Mouse (Mus musculus) hindbrain, embryonic 13.5 days (tissue): ENCODE measurements at regions not wholly inside any gene's neighbourhood (a gene's known extent, or its start where the extent isn't known, plus 50 kb on each side); places are given as distances from the start of the nearest gene placed in this dataset.

Experiments
- ATAC-seq: fragments of 200-750 bp; cut with Nextera tagmentation; 2 replicates; pipeline ENCODE4 v1.8.0; 2017; ENCODE audit warnings: moderate TSS enrichment; ENCODE audit not compliant: low FRiP score
- H3K27ac ChIP-seq: fragments of 300-500 bp; sonication (generic); 2 replicates; pipeline ENCODE4 v1.5.1; 2015; ENCODE audit warnings: inconsistent platforms, mild to moderate bottlenecking, moderate library complexity
- H3K27me3 ChIP-seq: fragments of 300-500 bp; sonication (generic); 2 replicates; pipeline ENCODE4 v1.6.1; 2015; ENCODE audit warnings: mild to moderate bottlenecking, inconsistent platforms
- H3K36me3 ChIP-seq: fragments of 300-500 bp; sonication (generic); 2 replicates; pipeline ENCODE4 v1.6.1; 2015; ENCODE audit warnings: mild to moderate bottlenecking, inconsistent platforms
- H3K4me1 ChIP-seq: fragments of 300-500 bp; sonication (generic); replicated peaks from 2 replicates; pipeline ENCODE4 v1.6.1; 2015; ENCODE audit warnings: inconsistent platforms
- H3K4me2 ChIP-seq: fragments of 300-500 bp; sonication (generic); 2 replicates; pipeline ENCODE4 v1.6.1; 2015; ENCODE audit warnings: inconsistent platforms, mild to moderate bottlenecking, moderate library complexity
- H3K4me3 ChIP-seq: fragments of 300-500 bp; sonication (generic); 2 replicates; pipeline ENCODE4 v1.5.1; 2015; ENCODE audit warnings: mild to moderate bottlenecking, inconsistent platforms
- H3K9ac ChIP-seq: fragments of 300-500 bp; sonication (generic); 2 replicates; pipeline ENCODE4 v1.6.1; 2015; ENCODE audit warnings: mild to moderate bottlenecking, inconsistent platforms
- H3K9me3 ChIP-seq: fragments of 300-500 bp; sonication (generic); 2 replicates; pipeline ENCODE4 v1.6.1; 2016; ENCODE audit warnings: inconsistent platforms
- WGBS: fragments of 180-500 bp; shearing (Covaris S2); methylation state at CpG from one replicate; pipeline ENCODE4 v1.1.7; 2015; 5-methylcytosine and 5-hydroxymethylcytosine counted together

DNA sequence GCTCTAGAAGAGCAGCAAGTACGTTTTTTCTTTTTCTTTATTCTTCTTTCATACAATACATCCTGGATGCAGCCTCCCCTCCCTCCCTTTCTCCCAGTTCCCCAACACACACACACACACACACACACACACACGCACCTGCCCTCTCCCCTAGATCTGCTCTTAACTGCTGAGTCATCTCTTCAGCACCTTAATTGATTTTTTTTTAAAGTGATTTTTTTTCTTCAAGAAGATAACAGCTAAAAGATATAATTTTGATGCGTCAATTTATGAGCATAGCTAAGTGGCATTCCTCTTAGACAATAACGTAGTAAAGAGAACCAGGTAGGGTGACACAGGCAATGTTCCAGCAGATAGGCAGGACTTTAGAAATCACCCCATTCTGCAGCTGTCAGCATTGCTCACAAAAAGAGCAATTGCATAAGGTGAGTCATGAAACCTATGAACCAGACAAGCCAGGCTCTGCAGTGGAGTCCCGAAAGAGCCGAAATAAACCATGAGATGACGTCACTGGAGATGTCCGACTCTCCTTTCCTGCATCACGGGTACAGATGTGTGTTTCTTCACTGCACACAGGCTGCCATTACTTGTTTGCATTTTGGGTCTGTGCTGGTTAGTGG, 63.9 kb upstream of the Tnrc6a start:
- 88% methylated on average over 9 of the region's 9 CpGs for WGBS
- Histone ChIP-seq H3K4me3 (no peak overlapping the region), H3K27ac (no peak overlapping the region), H3K4me1 (peaks cover 14% of the 10 kb centered on the region), H3K9me3 (no peaks in the 10 kb centered on the region), H3K4me2 (no peak overlapping the region), H3K27me3 (0 out of 2 replicates have a peak, but pooled peaks cover under 1% of the 10 kb centered on the region), H3K9ac (no peak overlapping the region), H3K36me3 (no peaks in the 10 kb centered on the region)
- no peak for ATAC-seq

DNA sequence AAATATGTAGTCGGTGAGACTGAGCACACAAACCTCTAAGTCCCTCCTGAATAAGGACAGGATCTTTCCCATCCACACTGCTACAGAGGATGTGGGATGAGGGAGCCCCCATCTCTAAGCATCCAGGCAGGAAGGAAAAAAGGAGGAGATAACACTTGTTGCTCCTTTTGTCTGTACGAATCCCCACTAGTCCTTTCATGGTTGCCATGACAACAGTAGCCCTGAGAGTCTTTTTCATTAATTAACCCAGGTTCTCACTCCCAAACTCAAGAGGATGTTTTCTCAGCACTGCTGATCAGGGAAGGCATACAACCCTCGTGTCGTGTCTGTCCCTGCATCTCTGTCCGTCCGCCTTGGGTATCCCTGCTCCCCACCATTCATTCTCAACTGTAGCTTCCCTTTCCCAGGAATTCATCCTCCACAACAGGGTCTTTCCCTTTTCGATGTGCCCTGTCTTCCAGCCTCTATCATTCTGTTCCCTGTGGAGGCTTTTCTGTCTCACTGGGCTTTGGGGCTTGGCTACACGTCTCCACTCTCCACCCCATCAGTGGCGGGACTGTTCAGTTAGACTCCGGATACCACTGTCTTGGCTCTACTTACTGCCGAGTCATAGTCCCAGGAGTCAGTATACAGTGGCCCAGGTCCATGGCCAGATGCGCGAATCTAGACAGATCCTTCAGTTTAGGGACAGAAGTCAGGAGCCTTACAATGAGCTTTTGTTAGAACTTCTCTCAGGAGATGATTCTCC, 60.2 kb upstream of the Tnrc6a start:
- 33% methylated on average over 13 of the region's 13 CpGs for WGBS
- Histone ChIP-seq H3K9ac (no peak overlapping the region), H3K4me1 (peaks cover 20% of the 10 kb centered on the region), H3K27me3 (0 out of 2 replicates have a peak, but pooled peaks cover 3% of the 10 kb centered on the region), H3K36me3 (no peaks in the 10 kb centered on the region), H3K27ac (no peak overlapping the region; the same call in 1 of the 2 replicates), H3K4me3 (no peak overlapping the region), H3K4me2 (peak overlapping the region; percentile 15; the same call in 1 of the 2 replicates), H3K9me3 (no peaks in the 10 kb centered on the region)
- 0 out of 2 replicates have a peak, but pooled peaks have one; percentile 43 for ATAC-seq

DNA sequence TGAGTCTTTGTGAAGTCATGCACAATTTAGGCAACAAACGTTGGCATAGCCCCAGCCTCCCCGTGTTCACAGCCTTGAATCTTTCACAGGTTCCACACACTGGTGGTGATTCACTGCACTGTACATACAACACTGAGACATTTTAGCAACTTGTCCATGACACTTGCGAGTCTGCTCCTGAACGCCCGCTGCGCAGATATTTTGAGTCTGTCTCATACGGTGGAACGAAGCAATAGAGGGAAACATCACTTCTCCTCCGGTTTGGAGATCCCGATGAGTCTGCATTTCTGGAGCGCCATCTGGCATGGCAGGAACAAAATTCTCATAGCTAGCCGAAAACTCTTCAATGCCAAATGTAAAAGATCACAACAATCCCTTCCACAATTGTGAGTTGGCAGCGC, 57.7 kb upstream of the Tnrc6a start:
- Histone ChIP-seq H3K4me1 (peaks cover 34% of the 10 kb centered on the region), H3K9me3 (no peaks in the 10 kb centered on the region), H3K27ac (no peak overlapping the region), H3K36me3 (no peaks in the 10 kb centered on the region), H3K27me3 (0 out of 2 replicates have a peak, but pooled peaks cover 3% of the 10 kb centered on the region), H3K9ac (no peak overlapping the region), H3K4me3 (no peak overlapping the region), H3K4me2 (no peak overlapping the region)
- ATAC-seq = no peak
- 93% methylated on average over 13 of the region's 13 CpGs for WGBS

DNA sequence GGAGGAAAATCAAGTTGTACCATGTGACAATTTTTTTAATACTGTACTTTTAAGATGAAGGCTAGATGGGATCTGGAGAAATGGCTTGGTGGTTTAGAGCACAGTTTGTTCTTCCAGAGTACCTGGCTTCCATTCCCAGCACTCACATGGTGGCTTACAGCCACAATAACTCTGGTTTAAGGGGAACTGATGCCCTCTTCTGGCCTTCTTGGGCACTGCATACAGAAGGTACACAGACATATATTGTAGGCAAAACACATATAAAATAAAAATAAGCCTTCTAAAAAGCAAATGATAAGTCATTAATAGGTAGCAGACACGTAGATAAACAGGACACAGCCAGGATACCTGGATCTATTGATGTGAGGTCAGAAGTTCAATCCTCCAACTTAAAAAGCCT, 56.3 kb upstream of the Tnrc6a start:
- no peak for ATAC-seq
- Histone ChIP-seq H3K4me2 (no peak overlapping the region), H3K4me3 (no peak overlapping the region), H3K27ac (no peak overlapping the region), H3K27me3 (peaks cover 7% of the 10 kb centered on the region; the same call in 1 of the 2 replicates), H3K9ac (no peak overlapping the region), H3K36me3 (no peaks in the 10 kb centered on the region), H3K4me1 (peaks cover 34% of the 10 kb centered on the region), H3K9me3 (no peaks in the 10 kb centered on the region)
- WGBS = 79% methylated on average over 1 of the region's 1 CpGs

DNA sequence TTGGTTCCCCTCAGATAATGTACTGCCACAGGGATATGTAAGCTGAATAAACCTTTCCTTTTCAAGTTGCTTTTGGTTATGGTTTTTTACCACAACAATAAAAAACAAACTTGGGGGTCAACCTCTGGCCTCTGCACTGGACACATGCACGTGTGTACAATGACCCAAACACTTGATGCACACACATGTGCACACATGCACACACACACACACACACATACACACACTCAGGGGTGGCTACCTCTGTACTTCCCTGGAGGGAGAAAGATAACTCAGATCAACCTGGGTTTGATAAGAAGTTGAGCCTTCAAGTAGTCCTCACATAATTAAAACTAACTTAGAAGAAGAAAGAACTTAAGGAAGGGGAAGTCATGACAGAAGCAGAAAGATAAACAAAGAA, 55.4 kb upstream of the Tnrc6a start:
- 69% methylated on average over 1 of the region's 1 CpGs for WGBS
- no peak overlapping the region for H3K4me2 ChIP-seq
- H3K9me3 ChIP-seq = no peaks in the 10 kb centered on the region
- peak overlapping the region; percentile 52; the same call in 1 of the 2 replicates for H3K27ac ChIP-seq
- peaks cover 7% of the 10 kb centered on the region; the same call in 1 of the 2 replicates for H3K27me3 ChIP-seq
- peak; percentile 29 for ATAC-seq
- H3K36me3 ChIP-seq = no peaks in the 10 kb centered on the region
- H3K4me3 ChIP-seq = no peak overlapping the region
- H3K9ac ChIP-seq = no peak overlapping the region
- H3K4me1 ChIP-seq = peaks cover 28% of the 10 kb centered on the region

DNA sequence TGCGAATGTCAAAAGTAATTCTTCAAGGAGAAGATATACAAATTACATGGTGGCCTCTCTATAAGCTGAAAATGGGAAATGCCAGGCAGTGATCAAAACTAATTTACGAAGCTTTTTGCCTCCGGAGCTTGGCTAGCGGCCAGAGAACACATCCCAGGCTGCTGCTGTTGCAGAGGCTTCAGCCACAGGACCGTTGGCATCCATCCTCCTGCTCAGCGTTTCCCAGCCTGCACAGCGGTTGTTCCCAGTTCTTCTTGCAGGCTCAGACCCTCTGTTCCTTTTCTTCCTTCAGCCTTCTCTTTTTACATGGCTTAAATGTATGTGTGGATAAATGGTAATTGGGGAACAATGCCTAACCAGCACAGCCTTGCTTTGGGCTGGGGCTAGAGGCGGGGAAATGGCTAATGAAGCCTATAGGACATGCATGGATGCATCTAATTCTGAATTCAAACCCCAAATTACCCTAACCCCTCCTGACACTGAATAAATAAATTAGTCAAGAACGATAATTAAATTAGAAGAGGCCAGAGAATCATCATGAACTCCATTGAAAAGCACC, 54.9 kb upstream of the Tnrc6a start:
- 14% methylated on average over 9 of the region's 9 CpGs for WGBS
- Histone ChIP-seq H3K27ac (peak overlapping the region; percentile 87), H3K4me1 (peaks cover 23% of the 10 kb centered on the region), H3K4me3 (no peak overlapping the region), H3K27me3 (peaks cover 7% of the 10 kb centered on the region; the same call in 1 of the 2 replicates), H3K9ac (peak overlapping the region; percentile 35; the same call in 1 of the 2 replicates), H3K4me2 (no peak overlapping the region; the same call in 1 of the 2 replicates), H3K9me3 (no peaks in the 10 kb centered on the region), H3K36me3 (no peaks in the 10 kb centered on the region)
- peak; percentile 92 for ATAC-seq

DNA sequence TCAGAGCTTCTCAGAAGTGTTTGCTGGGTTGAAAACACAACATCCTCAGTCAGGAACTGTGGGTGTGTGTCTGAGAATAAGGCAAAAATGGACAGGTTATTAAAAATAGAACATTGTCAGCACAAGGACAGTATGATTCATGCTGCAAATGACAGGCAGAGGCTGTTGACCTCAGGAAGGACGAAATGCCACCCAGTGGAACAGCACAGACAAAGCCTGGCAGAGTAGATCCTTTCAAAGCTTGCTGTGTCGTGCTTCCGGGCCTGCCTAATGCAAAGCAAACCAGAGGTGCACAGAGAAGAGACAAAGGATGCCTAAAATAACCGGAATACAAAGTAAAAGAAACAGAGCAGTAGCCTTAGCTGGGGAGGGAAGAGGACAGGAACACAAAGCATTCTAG, 54.4 kb upstream of the Tnrc6a start:
- H3K4me1 ChIP-seq = peaks cover 21% of the 10 kb centered on the region
- no peak overlapping the region for H3K4me2 ChIP-seq
- H3K27ac ChIP-seq = peak overlapping the region; percentile 87
- ATAC-seq = peak; percentile 67
- no peak overlapping the region for H3K4me3 ChIP-seq
- H3K36me3 ChIP-seq = no peaks in the 10 kb centered on the region
- no peaks in the 10 kb centered on the region for H3K9me3 ChIP-seq
- H3K9ac ChIP-seq = peak overlapping the region; percentile 35; the same call in 1 of the 2 replicates
- WGBS = 12% methylated on average over 4 of the region's 4 CpGs
- peaks cover 7% of the 10 kb centered on the region; the same call in 1 of the 2 replicates for H3K27me3 ChIP-seq

DNA sequence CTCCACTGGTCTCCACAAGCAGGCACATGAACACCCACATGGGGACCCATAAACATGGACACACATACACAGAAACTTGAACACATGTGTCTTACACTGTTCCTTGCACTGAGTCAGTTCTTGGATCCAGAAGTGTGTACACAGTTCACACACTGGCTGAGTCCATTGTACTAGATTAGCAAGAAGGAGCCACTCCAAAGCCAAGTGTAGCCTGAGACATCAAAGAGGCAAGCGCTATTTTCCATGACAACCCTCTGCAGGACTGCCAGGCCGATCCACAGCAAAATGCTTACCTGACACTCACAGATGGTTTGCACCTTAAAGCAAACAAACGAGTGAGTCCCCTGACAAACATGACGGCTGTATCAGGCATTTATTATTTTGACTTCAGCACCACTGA, 52.8 kb upstream of the Tnrc6a start:
- Histone ChIP-seq H3K9ac (no peak overlapping the region), H3K4me3 (no peak overlapping the region), H3K27ac (no peak overlapping the region), H3K4me1 (peaks cover 21% of the 10 kb centered on the region), H3K4me2 (no peak overlapping the region), H3K27me3 (peaks cover 4% of the 10 kb centered on the region; the same call in 1 of the 2 replicates), H3K9me3 (no peaks in the 10 kb centered on the region), H3K36me3 (no peaks in the 10 kb centered on the region)
- 73% methylated on average over 4 of the region's 4 CpGs for WGBS
- no peak for ATAC-seq
